Mouse (Mus musculus): ENCODE measurements around the gene Rfng. TPM values are rescaled to one million over a fixed set of nuclear protein-coding genes. Genes with fewer than 3 reads are reported as not detected.
"Not testable (repeated sequence)": the region's sequence is repeated elsewhere in the genome, so short reads cannot be mapped to it uniquely, and the experiment has no call there.

Rfng gene
- polyA plus RNA-seq, 1 experiment, result 69.0 TPM

- H3K36me3 ChIP-seq (ENCODE audit: control insufficient read depth, insufficient read depth, low read length), result no peaks in the 10 kb centered on the region
- no peak overlapping the region for H3K4me3 ChIP-seq (ENCODE audit: insufficient read depth, low read depth, low read length)
- TF ChIP-seq CTCF (conservative IDR thresholded peaks at IDR 0.05; ENCODE audit: insufficient read depth, insufficient read length, low read depth, low read length), result no peak
- no peak for TF ChIP-seq POLR2A (IDR thresholded peaks at IDR 0.05; ENCODE audit: low read depth, low read length)
- H3K27ac ChIP-seq (ENCODE audit: insufficient read depth, low read depth, low read length), result no peak overlapping the region
- H3K4me1 ChIP-seq (ENCODE audit: control insufficient read depth, insufficient read depth, low read length), result peaks cover 14% of the 10 kb centered on the region
- no peaks in the 10 kb centered on the region for H3K27me3 ChIP-seq (replicated peaks; ENCODE audit: control insufficient read depth, insufficient read depth, low read length)
- no peak for DNase-seq
- WGBS, result 86% methylated on average over 3 of the region's 3 CpGs
These were observed 14.2 kb upstream of the Rfng start for GRCm38 (mm10) chr11:120798244-120798643.

GRCm38 (mm10) chr11:120796614-120796946 is 12.6 kb upstream of the Rfng start:
- no peak for TF ChIP-seq CTCF (conservative IDR thresholded peaks at IDR 0.05; ENCODE audit: insufficient read depth, insufficient read length, low read depth, low read length)
- TF ChIP-seq POLR2A (IDR thresholded peaks at IDR 0.05; ENCODE audit: low read depth, low read length), result no peak
- 26% methylated on average over 8 of the region's 8 CpGs for WGBS
- H3K27ac ChIP-seq (ENCODE audit: insufficient read depth, low read depth, low read length), result peak overlapping the region; percentile 7; the same call in 1 of the 2 replicates

DNA sequence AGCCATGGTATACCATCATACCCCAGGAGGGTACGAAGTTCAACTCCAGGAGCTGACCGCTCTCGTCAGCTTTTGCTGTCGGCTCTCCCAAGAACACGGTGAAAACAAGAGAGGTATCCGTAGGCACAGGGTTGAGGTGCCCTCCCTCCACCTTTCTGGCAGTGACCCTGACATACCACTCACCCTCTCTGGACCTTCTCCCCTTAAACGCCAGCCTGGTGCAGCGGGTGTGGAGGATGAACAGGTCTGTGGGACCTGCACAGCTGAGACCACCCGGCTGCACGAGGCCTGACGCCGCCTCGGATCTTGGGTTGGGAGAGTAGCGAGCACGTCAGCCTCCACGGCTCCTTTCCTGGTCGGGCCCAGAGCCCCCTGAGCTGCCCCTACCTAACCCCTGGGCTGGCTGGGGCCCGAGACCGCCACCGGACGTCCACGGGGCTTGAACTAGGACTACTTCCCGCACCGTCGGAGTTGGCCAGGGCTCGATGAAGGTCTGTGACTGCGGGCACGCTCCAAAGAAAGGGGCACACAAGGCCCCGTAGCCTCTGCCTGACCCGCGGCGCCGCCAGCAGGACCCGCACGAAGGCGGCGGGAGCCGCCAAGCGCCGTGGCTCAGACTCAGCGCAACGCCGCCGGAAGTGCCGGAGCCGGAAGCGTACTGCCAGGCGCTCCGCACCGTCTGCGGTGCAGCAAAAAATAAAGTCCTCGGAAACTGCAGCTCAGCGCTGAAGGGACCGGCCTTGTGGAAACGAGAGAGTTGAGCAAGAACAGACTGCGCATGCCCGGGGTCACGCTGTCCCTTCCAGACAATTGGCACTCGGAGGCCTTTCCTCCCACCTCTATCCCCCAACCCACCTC is 12.0 kb upstream of the Rfng start, which contains the start of gene Dus1l:
Dus1l (minus strand) TSS at position 648 of the 858 bp plus-strand sequence.
- peak; percentile 67 for TF ChIP-seq POLR2A (IDR thresholded peaks at IDR 0.05; ENCODE audit: low read depth, low read length)
- TF ChIP-seq CTCF (conservative IDR thresholded peaks at IDR 0.05; ENCODE audit: insufficient read depth, insufficient read length, low read depth, low read length), result no peak
- no peaks in the 10 kb centered on the region for H3K36me3 ChIP-seq (ENCODE audit: control insufficient read depth, insufficient read depth, low read length)
- under 1% methylated on average over 59 of the region's 59 CpGs for WGBS
- peak within 1 kb of the TSS; percentile 7; the same call in 1 of the 2 replicates for H3K27ac ChIP-seq (ENCODE audit: insufficient read depth, low read depth, low read length)
- no peaks in the 10 kb centered on the region for H3K27me3 ChIP-seq (replicated peaks; ENCODE audit: control insufficient read depth, insufficient read depth, low read length)
- peak within 1 kb of the TSS; percentile 80 for H3K4me3 ChIP-seq (ENCODE audit: insufficient read depth, low read depth, low read length)
- H3K4me1 ChIP-seq (ENCODE audit: control insufficient read depth, insufficient read depth, low read length), result peaks cover 19% of the 10 kb centered on the region
- DNase-seq, result peak; percentile 98

More at GRCm38 (mm10) chr11:120796614-120796946, 12.6 kb upstream of the Rfng start:
- Histone ChIP-seq H3K27me3 (replicated peaks; ENCODE audit: control insufficient read depth, insufficient read depth, low read length) (no peaks in the 10 kb centered on the region), H3K4me1 (ENCODE audit: control insufficient read depth, insufficient read depth, low read length) (peaks cover 17% of the 10 kb centered on the region), H3K4me3 (ENCODE audit: insufficient read depth, low read depth, low read length) (0 out of 2 replicates have a peak overlapping the region, but pooled peaks have one; percentile 26), H3K36me3 (ENCODE audit: control insufficient read depth, insufficient read depth, low read length) (no peaks in the 10 kb centered on the region)
- DNase-seq, result no peak

- Histone ChIP-seq H3K36me3 (ENCODE audit: control insufficient read depth, insufficient read depth, low read length) (0 out of 2 replicates have a peak, but pooled peaks cover 2% of the 10 kb centered on the region), H3K27ac (ENCODE audit: insufficient read depth, low read depth, low read length) (no peak overlapping the region), H3K4me1 (ENCODE audit: control insufficient read depth, insufficient read depth, low read length) (peaks cover 18% of the 10 kb centered on the region), H3K4me3 (ENCODE audit: insufficient read depth, low read depth, low read length) (no peak overlapping the region), H3K27me3 (replicated peaks; ENCODE audit: control insufficient read depth, insufficient read depth, low read length) (no peaks in the 10 kb centered on the region)
- 96% methylated on average over 9 of the region's 9 CpGs for WGBS
- TF ChIP-seq CTCF (conservative IDR thresholded peaks at IDR 0.05; ENCODE audit: insufficient read depth, insufficient read length, low read depth, low read length) (no peak), POLR2A (IDR thresholded peaks at IDR 0.05; ENCODE audit: low read depth, low read length) (no peak)
- no peak for DNase-seq
These were observed 8.6 kb upstream of the Rfng start for GRCm38 (mm10) chr11:120792652-120793051.

DNA sequence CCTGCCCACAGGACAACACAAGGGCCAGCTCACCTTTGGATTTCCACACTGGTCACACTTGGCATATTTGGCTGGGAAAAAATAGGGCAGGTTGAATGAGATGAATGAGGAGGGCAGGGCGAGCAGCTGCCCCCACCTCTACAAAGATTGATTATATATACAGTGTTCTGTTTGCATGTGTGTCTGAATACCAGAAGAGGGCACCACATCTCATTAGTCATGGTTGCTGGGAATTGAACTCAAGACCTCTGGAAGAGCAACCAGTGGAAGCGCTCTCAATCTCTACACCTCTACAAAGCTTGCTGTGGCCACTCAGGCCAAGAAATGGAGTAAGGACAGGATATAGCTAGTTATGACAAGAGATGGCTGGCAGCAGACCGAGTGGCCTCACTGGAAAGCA is 5.8 kb upstream of the Rfng start:
- Histone ChIP-seq H3K36me3 (ENCODE audit: control insufficient read depth, insufficient read depth, low read length) (0 out of 2 replicates have a peak, but pooled peaks cover 2% of the 10 kb centered on the region), H3K27me3 (replicated peaks; ENCODE audit: control insufficient read depth, insufficient read depth, low read length) (no peaks in the 10 kb centered on the region), H3K4me3 (ENCODE audit: insufficient read depth, low read depth, low read length) (no peak overlapping the region), H3K27ac (ENCODE audit: insufficient read depth, low read depth, low read length) (no peak overlapping the region), H3K4me1 (ENCODE audit: control insufficient read depth, insufficient read depth, low read length) (peaks cover 19% of the 10 kb centered on the region)
- 87% methylated on average over 3 of the region's 3 CpGs for WGBS
- DNase-seq, result peak; percentile 31
- TF ChIP-seq POLR2A (IDR thresholded peaks at IDR 0.05; ENCODE audit: low read depth, low read length) (no peak), CTCF (conservative IDR thresholded peaks at IDR 0.05; ENCODE audit: insufficient read depth, insufficient read length, low read depth, low read length) (no peak)

DNA sequence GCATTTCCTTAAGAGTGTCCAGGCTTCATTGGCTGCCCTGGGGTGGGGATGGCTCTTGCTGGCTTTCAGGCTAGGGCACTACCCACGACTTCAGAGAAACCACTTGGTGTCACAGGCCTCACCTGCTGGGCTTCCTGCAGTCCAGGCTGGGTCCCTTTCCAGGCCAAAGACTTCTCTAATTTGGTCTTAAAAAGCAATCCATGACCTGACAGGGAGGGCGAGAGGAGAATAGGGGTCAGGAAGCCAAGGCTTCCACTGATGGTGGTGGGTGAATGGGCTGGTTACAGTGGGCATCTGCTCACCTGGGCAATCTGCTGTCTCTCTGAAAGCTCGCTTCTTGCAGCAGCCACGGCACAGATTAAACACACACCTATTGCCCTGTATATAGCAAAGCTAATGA is 5.3 kb upstream of the Rfng start:
- Histone ChIP-seq H3K27me3 (replicated peaks; ENCODE audit: control insufficient read depth, insufficient read depth, low read length) (no peaks in the 10 kb centered on the region), H3K36me3 (ENCODE audit: control insufficient read depth, insufficient read depth, low read length) (0 out of 2 replicates have a peak, but pooled peaks cover 2% of the 10 kb centered on the region), H3K27ac (ENCODE audit: insufficient read depth, low read depth, low read length) (no peak overlapping the region), H3K4me1 (ENCODE audit: control insufficient read depth, insufficient read depth, low read length) (peaks cover 20% of the 10 kb centered on the region), H3K4me3 (ENCODE audit: insufficient read depth, low read depth, low read length) (no peak overlapping the region)
- WGBS, result 70% methylated on average over 4 of the region's 4 CpGs
- TF ChIP-seq CTCF (conservative IDR thresholded peaks at IDR 0.05; ENCODE audit: insufficient read depth, insufficient read length, low read depth, low read length) (no peak), POLR2A (IDR thresholded peaks at IDR 0.05; ENCODE audit: low read depth, low read length) (no peak)
- DNase-seq, result no peak

- H3K36me3 ChIP-seq (ENCODE audit: control insufficient read depth, insufficient read depth, low read length); H3K27ac ChIP-seq (ENCODE audit: insufficient read depth, low read depth, low read length); H3K4me3 ChIP-seq (ENCODE audit: insufficient read depth, low read depth, low read length); H3K27me3 ChIP-seq (replicated peaks; ENCODE audit: control insufficient read depth, insufficient read depth, low read length): not testable (repeated sequence)
- DNase-seq, result peak; percentile 68
- H3K4me1 ChIP-seq (ENCODE audit: control insufficient read depth, insufficient read depth, low read length), result peaks cover 20% of the 10 kb centered on the region
- WGBS, result 43% methylated on average over 9 of the region's 10 CpGs
These were observed 4.5 kb upstream of the Rfng start for GRCm38 (mm10) chr11:120788460-120788859.
